Mouse (Mus musculus): Measurements from ENCODE around the gene Cacna1c.
A peak's percentile ranks its signal among the peaks of the same experiment; 100 is the strongest.
"Not testable (repeated sequence)": the region's sequence is repeated elsewhere in the genome, so short reads cannot be mapped to it uniquely, and the experiment has no call there.

The Cacna1c gene

DNA sequence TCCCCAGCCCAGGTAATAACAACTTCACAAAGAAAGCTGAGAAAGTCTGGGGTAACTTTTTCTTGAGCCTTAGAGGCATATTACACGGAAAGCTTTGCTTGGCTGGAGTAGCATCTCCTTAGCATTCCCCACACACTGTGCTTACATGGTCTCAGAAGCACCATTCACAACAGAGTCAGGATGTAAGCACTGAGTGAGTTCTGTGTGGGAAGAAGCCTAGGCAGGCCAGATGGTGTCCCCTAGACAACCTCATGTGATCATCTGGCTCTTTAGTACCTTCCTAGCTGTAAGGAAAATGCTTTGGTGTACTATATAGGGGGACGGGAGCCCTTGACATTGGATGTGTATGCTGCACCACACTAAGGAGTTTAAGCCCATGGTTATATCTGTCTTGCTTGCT is 563.7 kb downstream of the Cacna1c start:
- DNase-seq = no peak

DNA sequence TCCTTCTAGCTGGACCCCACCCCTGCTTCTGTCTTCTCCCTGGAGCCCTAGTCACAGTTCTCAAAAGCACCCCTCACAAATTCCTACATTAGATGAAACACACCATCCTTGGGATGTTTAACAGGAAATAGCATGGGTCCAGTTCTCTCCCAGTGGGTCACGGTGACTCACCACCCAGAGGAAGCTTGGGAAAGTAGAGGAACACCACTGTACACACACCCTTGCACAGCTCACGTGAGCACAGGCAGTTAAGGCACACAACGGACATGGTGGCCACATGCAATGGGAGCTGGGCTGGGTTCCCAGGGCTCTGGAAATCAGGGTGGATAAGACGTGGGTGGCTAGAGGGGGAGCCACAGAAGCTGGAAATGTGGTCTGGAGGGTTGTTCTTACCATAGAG is 566.2 kb downstream of the Cacna1c start:
- DNase-seq = no peak

- no peak for DNase-seq
These were observed 570.0 kb downstream of the Cacna1c start for GRCm38 (mm10) chr6:118626246-118626645.

GRCm38 (mm10) chr6:118623609-118624008 is 572.6 kb downstream of the Cacna1c start:
- DNase-seq = no peak

DNA sequence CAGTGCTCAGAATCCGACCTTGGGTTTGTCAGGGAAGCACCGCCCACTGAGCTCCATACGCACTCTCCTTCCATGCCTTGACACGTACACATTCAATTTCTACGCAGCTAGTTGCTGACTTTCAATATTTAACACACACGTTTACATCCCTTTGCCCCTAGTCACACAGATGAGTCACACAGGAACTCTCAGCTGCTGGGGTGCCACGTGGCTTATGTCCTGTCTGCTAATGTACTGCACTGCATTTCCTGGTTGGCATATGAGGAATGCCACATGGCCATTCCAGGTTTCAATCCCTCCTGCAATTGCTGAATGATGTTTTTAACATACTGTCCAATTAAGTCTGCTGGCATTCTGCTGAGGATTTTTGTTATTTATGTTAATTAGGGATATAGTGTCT is 574.4 kb downstream of the Cacna1c start:
- DNase-seq = no peak

GRCm38 (mm10) chr6:118621406-118621805 is 574.8 kb downstream of the Cacna1c start:
- DNase-seq = no peak

GRCm38 (mm10) chr6:118608906-118609305 is 587.3 kb downstream of the Cacna1c start:
- no peak for DNase-seq

GRCm38 (mm10) chr6:118605974-118606373 is 590.2 kb downstream of the Cacna1c start:
- peak; percentile 31 for DNase-seq

DNA sequence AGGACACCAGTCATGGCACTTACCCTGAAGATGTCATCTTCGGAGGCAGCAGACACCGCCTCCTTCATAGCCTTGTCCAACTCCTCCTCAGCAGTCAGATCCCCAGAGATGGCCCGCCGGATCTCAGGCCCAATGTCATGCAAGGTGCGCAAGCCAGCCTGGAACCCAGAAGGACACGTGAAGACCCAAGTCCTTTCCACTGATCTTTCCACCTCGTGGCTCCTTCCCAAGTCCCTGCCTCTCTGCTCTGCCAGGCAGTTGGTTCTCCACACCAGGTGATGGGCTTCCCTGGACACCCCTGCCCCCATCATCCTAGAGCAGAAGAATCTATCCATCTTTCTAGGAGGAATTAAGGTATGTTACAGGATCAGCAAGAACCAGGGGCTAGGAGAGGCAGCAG is 592.4 kb downstream of the Cacna1c start:
- DNase-seq = no peak

- peak; percentile 25 for DNase-seq
These were observed 600.5 kb downstream of the Cacna1c start for GRCm38 (mm10) chr6:118595681-118596055.

DNA sequence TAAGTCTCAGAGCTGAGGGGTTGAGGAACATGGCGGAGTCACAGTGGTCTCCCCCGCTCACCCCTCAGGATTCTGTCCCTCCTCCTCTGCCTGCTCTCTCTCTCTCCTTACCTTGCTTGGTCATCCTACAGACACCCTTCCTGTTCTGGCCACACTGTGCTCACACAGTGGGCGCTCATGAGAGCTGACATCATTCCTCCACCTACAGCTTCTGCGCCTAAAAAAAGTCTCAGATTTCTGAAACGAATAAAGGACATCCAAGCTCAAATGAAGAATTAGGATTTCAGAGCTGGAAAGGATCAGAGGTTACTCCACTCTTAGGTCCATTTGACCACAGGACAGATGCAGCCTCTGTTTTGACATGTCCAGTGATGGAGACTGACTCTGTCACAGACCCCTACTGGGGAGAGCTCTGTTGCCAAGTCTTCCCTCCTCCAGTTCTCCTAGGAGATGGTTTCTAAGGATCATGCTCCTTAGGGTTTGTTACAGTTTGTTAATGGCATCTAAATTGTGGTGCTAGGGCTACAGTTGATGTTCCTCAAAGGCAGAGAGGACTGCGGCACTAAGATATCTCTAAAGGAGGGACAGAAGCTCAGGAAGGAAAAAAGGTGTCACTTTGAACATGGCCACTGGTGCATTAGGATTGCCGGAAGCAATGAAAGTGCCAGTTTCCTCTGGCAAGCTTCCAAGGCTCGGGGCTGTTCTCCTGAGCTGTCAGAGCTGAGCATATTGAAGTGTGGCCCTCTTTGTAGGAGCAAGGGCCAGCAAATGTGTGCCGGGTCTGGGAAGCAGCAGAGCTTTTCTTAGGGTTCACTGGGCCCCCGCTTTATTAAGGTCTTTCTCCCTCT is 601.2 kb downstream of the Cacna1c start:
- peak; percentile 28 for DNase-seq

- no peak for DNase-seq
These were observed 602.1 kb downstream of the Cacna1c start for GRCm38 (mm10) chr6:118594070-118594469.

DNA sequence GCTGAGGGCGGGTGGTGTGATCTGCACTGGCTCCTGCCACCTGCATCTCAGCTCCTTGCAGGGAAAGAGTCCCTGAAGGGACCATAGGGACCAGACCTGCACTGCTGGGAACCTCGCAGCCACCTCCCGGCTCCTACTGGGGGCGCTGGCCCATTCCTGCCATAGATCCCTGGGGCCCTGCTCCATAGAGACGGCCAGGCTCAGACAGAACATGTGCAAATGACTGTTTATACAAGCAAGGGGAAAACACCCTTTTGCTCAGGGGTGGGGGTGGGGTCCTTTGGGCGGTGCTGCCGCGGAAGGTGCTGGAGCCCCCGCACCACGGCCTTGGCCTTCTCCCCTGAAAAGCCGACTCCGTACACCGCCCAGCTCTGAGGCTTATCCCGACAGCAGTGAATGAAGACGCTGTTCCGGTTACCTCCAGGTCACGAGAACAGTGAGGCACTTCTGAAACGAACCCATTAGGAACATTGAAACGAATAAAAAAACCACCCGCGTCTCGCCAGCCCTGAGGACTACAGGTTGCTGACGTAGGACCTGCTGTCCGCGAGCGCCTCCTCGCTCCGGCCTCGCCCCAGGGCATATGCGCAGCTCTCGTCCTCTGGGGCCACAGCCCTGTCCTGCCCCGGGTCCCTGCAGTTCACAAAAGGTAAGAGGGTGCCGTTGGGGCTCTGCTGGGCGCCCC is 602.7 kb downstream of the Cacna1c start:
- DNase-seq = no peak

DNA sequence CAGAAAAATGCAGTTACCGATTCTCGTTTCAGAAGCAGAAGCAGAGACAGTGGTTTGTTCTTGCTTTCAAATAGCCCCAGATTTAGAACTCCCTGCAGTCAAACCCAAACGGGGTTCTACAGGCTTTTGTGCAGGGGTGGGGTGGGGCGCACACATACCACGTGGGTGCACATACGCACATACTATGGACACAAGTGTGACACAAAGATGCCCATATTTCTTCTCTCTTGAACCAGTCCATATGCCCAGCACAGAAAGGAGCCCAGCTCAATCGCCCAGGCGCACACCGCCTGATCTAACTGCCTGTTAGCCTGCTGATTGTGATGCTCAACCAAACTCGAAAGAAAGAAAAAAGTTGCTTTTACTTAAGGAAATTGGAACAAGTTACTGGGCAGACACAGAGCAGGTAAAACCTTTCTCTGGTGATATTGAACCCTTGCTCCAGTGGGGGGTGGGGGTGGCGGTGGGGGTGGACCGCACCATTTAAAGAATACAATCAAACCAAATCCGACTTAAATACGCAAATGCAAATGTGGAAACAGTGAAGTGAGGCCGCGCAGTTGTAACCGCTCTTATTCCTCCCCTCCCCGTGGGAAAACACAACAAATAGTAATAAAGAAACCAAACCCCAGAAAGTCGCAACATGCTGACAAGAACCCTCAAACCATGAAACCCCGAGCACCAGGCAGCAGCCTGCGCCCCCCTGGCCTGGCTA is 603.4 kb downstream of the Cacna1c start:
- DNase-seq = no peak

DNA sequence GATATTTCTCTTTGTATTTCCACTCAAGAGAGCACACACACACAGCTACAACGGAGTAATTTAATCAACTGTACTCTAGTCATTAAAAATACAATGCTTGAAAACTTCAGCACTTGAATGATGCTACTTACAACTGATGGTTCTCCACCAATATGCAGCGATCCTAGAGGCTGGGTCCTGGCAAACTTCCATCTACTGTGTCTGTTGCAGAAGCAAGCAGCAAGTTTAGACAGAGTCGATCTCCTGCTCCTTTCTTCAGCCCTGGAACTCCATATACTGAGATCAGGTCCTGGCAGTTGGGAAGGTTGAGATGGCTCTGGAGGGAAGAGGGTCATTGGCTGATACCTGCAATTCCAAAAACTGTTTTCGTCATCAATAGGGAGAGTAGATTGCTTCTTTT is 617.5 kb downstream of the Cacna1c start:
- DNase-seq = not testable (repeated sequence)

- no peak for DNase-seq
These were observed 621.9 kb downstream of the Cacna1c start for GRCm38 (mm10) chr6:118574351-118574750.

GRCm38 (mm10) chr6:118567816-118568215 is 628.4 kb downstream of the Cacna1c start:
- no peak for DNase-seq

GRCm38 (mm10) chr6:118561745-118562609 is 634.2 kb downstream of the Cacna1c start, which contains the start of gene Ankrd26:
Ankrd26 (minus strand) TSS chr6:118562226.
- DNase-seq = peak; percentile 95

GRCm38 (mm10) chr6:118561225-118561624 is 635.0 kb downstream of the Cacna1c start:
- DNase-seq = no peak

DNA sequence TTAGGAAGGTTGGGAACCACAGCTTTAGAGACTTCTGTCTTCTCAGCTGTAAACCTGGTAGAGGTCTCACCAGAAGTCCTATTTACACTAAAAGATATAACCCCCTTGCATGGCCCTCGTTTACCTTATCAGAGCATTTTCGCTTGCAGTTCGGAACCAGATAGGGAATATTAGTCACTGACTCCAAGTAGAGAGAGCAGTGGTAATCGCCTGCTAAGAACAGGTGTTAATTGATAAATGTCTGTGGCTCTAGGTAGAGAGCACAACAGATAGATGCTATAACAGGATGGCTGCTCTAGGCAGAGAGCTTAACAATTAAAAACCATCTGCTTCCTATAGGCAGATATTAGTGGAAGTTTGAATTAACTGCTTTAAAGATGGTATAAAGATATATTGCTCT is 657.6 kb downstream of the Cacna1c start:
- DNase-seq = no peak

All from cerebellum, adult 11 months (tissue).